Mouse (Mus musculus): ENCODE results near the gene Usp20. TPM values are rescaled to one million over a fixed set of nuclear protein-coding genes. Genes with fewer than 3 reads are reported as not detected.
A peak's percentile ranks its signal among the peaks of the same experiment; 100 is the strongest.

Gene Usp20
- total and polyA plus RNA-seq, 2 experiments from 2014 or later: 31.2 to 78.4 TPM

DNA sequence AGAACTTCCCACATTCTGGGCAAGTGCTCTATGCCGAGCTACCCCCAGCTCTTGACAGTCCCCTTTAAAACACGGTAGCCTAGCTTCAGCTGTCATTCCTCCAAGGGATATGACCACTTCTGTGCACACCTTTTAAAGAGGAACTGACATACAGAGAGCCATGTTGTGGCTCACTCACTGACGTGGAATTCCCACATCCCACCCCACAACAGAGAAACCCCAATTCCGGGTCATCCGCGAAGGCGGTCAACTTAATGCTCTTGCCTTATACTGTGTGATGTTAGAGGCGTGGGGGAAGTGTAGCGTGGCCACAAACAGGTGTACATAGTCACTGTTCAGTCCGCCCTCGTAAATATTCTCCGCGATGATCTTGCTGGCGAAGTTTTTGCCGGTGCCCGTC, 15.3 kb upstream of the Usp20 start:
- H3K36me3 ChIP-seq (replicated peaks; ENCODE audit: control insufficient read depth, insufficient read depth, low read length): peaks cover 34% of the 10 kb centered on the region
- peak overlapping the region; percentile 87 for H3K4me3 ChIP-seq (ENCODE audit: low read depth, low read length)
- no peak for DNase-seq (ENCODE audit: low spot score)
- no peak for ATAC-seq (ENCODE audit: insufficient read depth, low read depth)
- peak overlapping the region; percentile 88 for H3K4me2 ChIP-seq (ENCODE audit: low read depth, low read length)
- TF ChIP-seq CTCF (IDR thresholded peaks at IDR 0.05; ENCODE audit: low read depth): no peak
- TF ChIP-seq EP300 (IDR thresholded peaks at IDR 0.05; ENCODE audit: low read depth): no peak
- H3K4me1 ChIP-seq (ENCODE audit: control insufficient read depth, insufficient read depth): peaks cover 11% of the 10 kb centered on the region; the same call in 1 of the 2 replicates
- peak overlapping the region; percentile 93 for H3K9ac ChIP-seq (replicated peaks; ENCODE audit: low read depth, low read length)
- H3K27ac ChIP-seq (ENCODE audit: low read depth): no peak overlapping the region
- H3K27me3 ChIP-seq (ENCODE audit: control insufficient read depth, insufficient read depth, low read length): no peaks in the 10 kb centered on the region
- no peaks in the 10 kb centered on the region for H3K9me3 ChIP-seq (replicated peaks; ENCODE audit: control insufficient read depth, low read length)
- WGBS: 10% methylated on average over 16 of the region's 16 CpGs

DNA sequence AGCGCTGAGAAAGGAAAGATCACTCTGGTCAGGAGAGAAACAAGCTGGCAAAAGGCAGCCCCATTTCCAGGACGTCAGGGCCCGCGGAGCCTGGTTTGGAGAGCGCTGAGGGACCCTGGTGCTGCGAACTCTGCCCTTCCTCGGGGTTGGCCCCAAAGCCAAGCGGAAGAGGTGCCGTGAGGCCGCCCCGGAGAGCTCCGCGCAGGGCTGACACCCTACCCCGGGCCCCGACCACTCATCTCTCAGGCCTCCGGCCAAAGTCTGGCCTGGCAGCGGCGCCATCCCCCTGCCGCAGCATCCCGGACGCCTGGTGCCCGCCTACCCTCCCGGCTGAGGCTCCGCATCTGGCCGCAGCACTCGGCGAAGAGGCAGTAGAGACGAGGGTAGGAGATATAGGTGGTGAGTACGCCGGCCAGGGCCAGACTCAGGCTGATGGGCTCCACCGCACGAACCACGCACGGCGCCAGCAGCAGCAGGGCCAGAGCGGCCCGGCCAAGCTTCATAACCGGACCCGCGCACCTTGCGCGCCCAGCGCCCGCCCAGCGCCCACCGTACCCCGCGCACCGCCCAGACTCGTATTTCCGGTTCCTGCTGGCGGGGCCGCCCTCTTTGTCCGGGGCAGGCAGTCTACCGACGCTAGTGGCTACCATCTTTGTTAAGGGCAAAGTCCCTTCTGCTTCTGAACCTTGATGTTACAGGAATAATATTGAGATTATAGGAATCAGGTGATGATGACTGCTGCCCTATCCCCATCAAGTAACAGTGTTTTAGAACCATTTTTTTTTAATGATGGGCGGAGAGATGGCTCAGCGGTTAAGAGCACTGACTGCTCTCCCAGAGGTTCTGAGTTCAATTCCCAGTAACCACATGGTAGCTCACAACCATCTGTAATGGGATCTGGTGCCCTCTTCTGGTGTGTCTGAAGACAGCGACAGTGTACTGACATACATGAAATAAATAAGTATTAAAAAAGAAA, 14.4 kb upstream of the Usp20 start, which contains the start of gene Tor1a:
Tor1a (minus strand) TSS at position 582 of the 976 bp plus-strand sequence.
- Histone ChIP-seq H3K4me2 (ENCODE audit: low read depth, low read length) (peak within 1 kb of the TSS; percentile 88), H3K4me3 (ENCODE audit: low read depth, low read length) (peak within 1 kb of the TSS; percentile 87), H3K4me1 (ENCODE audit: control insufficient read depth, insufficient read depth) (peaks cover 11% of the 10 kb centered on the region; the same call in 1 of the 2 replicates), H3K27ac (ENCODE audit: low read depth) (peak within 1 kb of the TSS; percentile 75), H3K36me3 (replicated peaks; ENCODE audit: control insufficient read depth, insufficient read depth, low read length) (peaks cover 31% of the 10 kb centered on the region), H3K27me3 (ENCODE audit: control insufficient read depth, insufficient read depth, low read length) (no peaks in the 10 kb centered on the region), H3K9ac (replicated peaks; ENCODE audit: low read depth, low read length) (peak within 1 kb of the TSS; percentile 93), H3K9me3 (replicated peaks; ENCODE audit: control insufficient read depth, low read length) (no peaks in the 10 kb centered on the region)
- TF ChIP-seq EP300 (IDR thresholded peaks at IDR 0.05; ENCODE audit: low read depth): no peak
- no peak for TF ChIP-seq CTCF (IDR thresholded peaks at IDR 0.05; ENCODE audit: low read depth)
- 2% methylated on average over 59 of the region's 59 CpGs for WGBS
- peak; percentile 94 for ATAC-seq (ENCODE audit: insufficient read depth, low read depth)
- DNase-seq (ENCODE audit: low spot score): peak; percentile 84

DNA sequence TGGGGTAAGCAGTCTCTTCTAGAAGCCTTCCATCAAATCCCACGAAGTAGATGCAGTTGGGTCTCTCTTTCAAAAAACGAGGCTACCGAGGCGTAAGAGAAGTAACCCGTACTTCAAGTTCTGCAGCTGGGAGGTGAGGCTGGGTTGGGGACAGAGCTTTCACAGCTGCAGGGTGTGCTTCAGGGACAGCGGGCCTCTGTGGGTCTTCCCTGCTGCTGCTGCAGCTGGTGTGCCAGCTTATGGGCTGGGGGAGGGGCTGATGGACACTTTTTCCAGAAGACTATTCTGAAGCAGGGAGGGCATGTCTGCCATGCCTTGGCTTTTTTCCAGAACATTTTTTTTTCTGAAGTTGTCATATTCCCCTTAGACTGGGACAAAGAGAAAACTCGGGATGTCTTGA, 945 bp downstream of the Usp20 start:
- Histone ChIP-seq H3K36me3 (replicated peaks; ENCODE audit: control insufficient read depth, insufficient read depth, low read length) (peaks cover 14% of the 10 kb centered on the region), H3K27me3 (ENCODE audit: control insufficient read depth, insufficient read depth, low read length) (no peaks in the 10 kb centered on the region), H3K9ac (replicated peaks; ENCODE audit: low read depth, low read length) (no peak overlapping the region), H3K4me1 (ENCODE audit: control insufficient read depth, insufficient read depth) (peaks cover 16% of the 10 kb centered on the region), H3K4me2 (ENCODE audit: low read depth, low read length) (peak overlapping the region; percentile 73), H3K27ac (ENCODE audit: low read depth) (0 out of 2 replicates have a peak overlapping the region, but pooled peaks have one; percentile 53), H3K4me3 (ENCODE audit: low read depth, low read length) (peak overlapping the region; percentile 68), H3K9me3 (replicated peaks; ENCODE audit: control insufficient read depth, low read length) (no peaks in the 10 kb centered on the region)
- WGBS: 41% methylated on average over 7 of the region's 7 CpGs
- ATAC-seq (ENCODE audit: insufficient read depth, low read depth) (no peak), DNase-seq (ENCODE audit: low spot score) (no peak)
- TF ChIP-seq CTCF (IDR thresholded peaks at IDR 0.05; ENCODE audit: low read depth) (no peak), EP300 (IDR thresholded peaks at IDR 0.05; ENCODE audit: low read depth) (no peak)

GRCm38 (mm10) chr2:30985111-30986020, 3.3 kb downstream of the Usp20 start:
- TF ChIP-seq EP300 (IDR thresholded peaks at IDR 0.05; ENCODE audit: low read depth) (no peak), CTCF (IDR thresholded peaks at IDR 0.05; ENCODE audit: low read depth) (no peak)
- Histone ChIP-seq H3K27me3 (ENCODE audit: control insufficient read depth, insufficient read depth, low read length) (no peaks in the 10 kb centered on the region), H3K9me3 (replicated peaks; ENCODE audit: control insufficient read depth, low read length) (no peaks in the 10 kb centered on the region), H3K4me3 (ENCODE audit: low read depth, low read length) (no peak overlapping the region), H3K27ac (ENCODE audit: low read depth) (peak overlapping the region; percentile 17; the same call in 1 of the 2 replicates), H3K36me3 (replicated peaks; ENCODE audit: control insufficient read depth, insufficient read depth, low read length) (no peaks in the 10 kb centered on the region), H3K9ac (replicated peaks; ENCODE audit: low read depth, low read length) (no peak overlapping the region), H3K4me1 (ENCODE audit: control insufficient read depth, insufficient read depth) (peaks cover 16% of the 10 kb centered on the region), H3K4me2 (ENCODE audit: low read depth, low read length) (peak overlapping the region; percentile 4; the same call in 1 of the 2 replicates)
- 34% methylated on average over 17 of the region's 17 CpGs for WGBS
- ATAC-seq (ENCODE audit: insufficient read depth, low read depth) (no peak), DNase-seq (ENCODE audit: low spot score) (no peak)

- no peak overlapping the region for H3K4me2 ChIP-seq (ENCODE audit: low read depth, low read length)
- no peaks in the 10 kb centered on the region for H3K36me3 ChIP-seq (replicated peaks; ENCODE audit: control insufficient read depth, insufficient read depth, low read length)
- peaks cover 14% of the 10 kb centered on the region for H3K4me1 ChIP-seq (ENCODE audit: control insufficient read depth, insufficient read depth)
- no peak overlapping the region for H3K4me3 ChIP-seq (ENCODE audit: low read depth, low read length)
- no peaks in the 10 kb centered on the region for H3K9me3 ChIP-seq (replicated peaks; ENCODE audit: control insufficient read depth, low read length)
- H3K27ac ChIP-seq (ENCODE audit: low read depth): no peak overlapping the region
- WGBS: 69% methylated on average over 9 of the region's 9 CpGs
- H3K9ac ChIP-seq (replicated peaks; ENCODE audit: low read depth, low read length): no peak overlapping the region
- ATAC-seq (ENCODE audit: insufficient read depth, low read depth) (no peak), DNase-seq (ENCODE audit: low spot score) (no peak)
- TF ChIP-seq EP300 (IDR thresholded peaks at IDR 0.05; ENCODE audit: low read depth) (no peak), CTCF (IDR thresholded peaks at IDR 0.05; ENCODE audit: low read depth) (no peak)
- H3K27me3 ChIP-seq (ENCODE audit: control insufficient read depth, insufficient read depth, low read length): no peaks in the 10 kb centered on the region
Observed at GRCm38 (mm10) chr2:30990221-30990620, 8.1 kb downstream of the Usp20 start.

Measured in heart, postnatal 0 days (tissue).